In the genomic region with DNA sequence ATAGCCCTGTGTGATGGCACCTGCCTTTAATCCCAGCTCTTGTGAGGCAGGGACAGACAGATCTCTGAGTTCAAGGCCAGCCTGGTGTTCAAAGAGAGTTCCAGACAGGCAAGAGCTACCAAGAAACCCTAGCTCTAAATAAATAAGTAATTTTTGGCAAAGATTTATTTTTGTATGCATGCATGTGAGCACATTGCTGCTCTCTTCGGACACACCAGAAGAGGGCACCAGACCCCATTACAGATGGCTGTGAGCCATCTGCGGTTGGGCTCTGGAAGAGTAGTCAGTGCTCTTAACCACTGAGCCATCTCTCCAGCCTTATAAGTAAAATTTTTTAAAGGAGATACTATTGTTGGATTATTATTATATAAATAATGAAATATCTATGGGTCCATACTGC, we compare ENCODE assay signal across 14 mouse cellular contexts. TPM values are rescaled to one million over a fixed set of nuclear protein-coding genes. Genes with fewer than 3 reads are reported as not detected.
DNase-seq lines count a peak whose midpoint lies in the region; ATAC-seq and TF ChIP-seq lines count a peak whose summit lies in the region.
"Had no signal": no experiment of that assay in that cellular context is flagged by ENCODE, and none has a peak within 500 bp of the region (broad histone marks: within the 10 kb centered on the region; RNA-seq: fewer than 3 reads in every experiment).

No protein-coding gene starts in this region.

- no peak overlapping the region for H3K4me3 ChIP-seq in forebrain, postnatal 0 days (ENCODE audit: low read depth, low read length)
- no peak overlapping the region for H3K4me3 ChIP-seq in forebrain, embryonic 16.5 days (replicated peaks; ENCODE audit: low read length)
- H3K4me3 ChIP-seq in layer of hippocampus, adult 2 months, result no peak overlapping the region
- H3K4me3 ChIP-seq in ES-Bruce4 (ENCODE audit: low read depth, low read length), result no peak overlapping the region
- H3K4me3 ChIP-seq in lung, embryonic 14.5 days (ENCODE audit: low read depth, low read length), result no peak overlapping the region
- H3K4me3 ChIP-seq: embryonic facial prominence, embryonic 15.5 days; limb, embryonic 12.5 days; neural tube, embryonic 15.5 days had no signal

- H3K9ac ChIP-seq in forebrain, postnatal 0 days, result no peak overlapping the region
- no peak overlapping the region for H3K9ac ChIP-seq in forebrain, embryonic 16.5 days (replicated peaks; ENCODE audit: low read depth, low read length)
- H3K9ac ChIP-seq in ES-Bruce4 (ENCODE audit: low read depth, poor library complexity, severe bottlenecking), result no peak overlapping the region
- no peak overlapping the region for H3K9ac ChIP-seq in lung, embryonic 14.5 days
- H3K9ac ChIP-seq: embryonic facial prominence, embryonic 15.5 days; limb, embryonic 12.5 days; neural tube, embryonic 15.5 days had no signal

- H3K4me2 ChIP-seq in forebrain, postnatal 0 days (ENCODE audit: low read depth), result no peak overlapping the region
- H3K4me2 ChIP-seq in forebrain, embryonic 16.5 days (ENCODE audit: low read length), result no peak overlapping the region
- no peak overlapping the region for H3K4me2 ChIP-seq in lung, embryonic 14.5 days
- H3K4me2 ChIP-seq: embryonic facial prominence, embryonic 15.5 days; limb, embryonic 12.5 days; neural tube, embryonic 15.5 days had no signal

- no peak for DNase-seq in forebrain, postnatal 0 days
- DNase-seq in layer of hippocampus, adult 2 months (ENCODE audit: low spot score in 2 of 2), result no peak
- no peak for DNase-seq in layer of hippocampus, adult 11-12 months (ENCODE audit: low spot score)
- peak; percentile 11 for DNase-seq in lung, embryonic 14.5 days
- DNase-seq in gastrocnemius, postnatal 10 days, result no peak
- no peak for DNase-seq in spleen, postnatal 4 days (ENCODE audit: low spot score in 2 of 2)
- DNase-seq: heart, adult 18-20 months; heart, postnatal 4 days; thymus, postnatal 25 days had no signal

- TF ChIP-seq EP300 in ES-Bruce4 (IDR thresholded peaks at IDR 0.05; ENCODE audit: insufficient read depth, low read depth, low read length), result no peak

- no peak for TF ChIP-seq POLR2A in ES-Bruce4 (IDR thresholded peaks at IDR 0.05; ENCODE audit: insufficient read depth, low read length)

- no peaks in the 10 kb centered on the region for H3K9me3 ChIP-seq in forebrain, postnatal 0 days (ENCODE audit: low read length)
- H3K9me3 ChIP-seq in forebrain, embryonic 16.5 days (ENCODE audit: control insufficient read depth, low read length), result no peaks in the 10 kb centered on the region
- no peaks in the 10 kb centered on the region for H3K9me3 ChIP-seq in ES-Bruce4 (replicated peaks; ENCODE audit: control insufficient read depth, insufficient read depth, low read length, poor library complexity, severe bottlenecking)
- no peaks in the 10 kb centered on the region for H3K9me3 ChIP-seq in lung, embryonic 14.5 days (ENCODE audit: low read depth, low read length)
- H3K9me3 ChIP-seq: embryonic facial prominence, embryonic 15.5 days; limb, embryonic 12.5 days; neural tube, embryonic 15.5 days had no signal

- 0 out of 2 replicates have a peak, but pooled peaks have one; percentile 18 for TF ChIP-seq CTCF in forebrain, postnatal 0 days (IDR thresholded peaks at IDR 0.05; ENCODE audit: low read depth)
- TF ChIP-seq CTCF in layer of hippocampus, adult 2 months (conservative IDR thresholded peaks at IDR 0.05), result peak; percentile 68
- TF ChIP-seq CTCF in ES-Bruce4 (IDR thresholded peaks at IDR 0.05; ENCODE audit: low read depth, low read length), result peak; percentile 45
- TF ChIP-seq CTCF in lung, embryonic 14.5 days (IDR thresholded peaks at IDR 0.05; ENCODE audit: low read depth), result peak; percentile 35

- WGBS in forebrain, postnatal 0 days, result 89% methylated on average over 2 of the region's 2 CpGs
- 91% methylated on average over 2 of the region's 2 CpGs for WGBS in forebrain, embryonic 16.5 days
- WGBS in lung, embryonic 14.5 days, result 97% methylated on average over 2 of the region's 2 CpGs

- no peak overlapping the region for H3K27ac ChIP-seq in forebrain, postnatal 0 days (ENCODE audit: low read depth, low read length)
- H3K27ac ChIP-seq in forebrain, embryonic 16.5 days (ENCODE audit: low read length), result no peak overlapping the region
- H3K27ac ChIP-seq in layer of hippocampus, adult 2 months, result no peak overlapping the region
- H3K27ac ChIP-seq in ES-Bruce4 (ENCODE audit: insufficient read depth, low read length), result no peak overlapping the region
- no peak overlapping the region for H3K27ac ChIP-seq in lung, embryonic 14.5 days (ENCODE audit: low read depth)
- H3K27ac ChIP-seq: embryonic facial prominence, embryonic 15.5 days; limb, embryonic 12.5 days; neural tube, embryonic 15.5 days had no signal

- H3K27me3 ChIP-seq in forebrain, postnatal 0 days (ENCODE audit: insufficient read depth, low read length), result no peaks in the 10 kb centered on the region
- no peaks in the 10 kb centered on the region for H3K27me3 ChIP-seq in forebrain, embryonic 16.5 days (replicated peaks; ENCODE audit: control insufficient read depth, insufficient read depth, low read length)
- H3K27me3 ChIP-seq in ES-Bruce4 (ENCODE audit: control insufficient read depth, insufficient read depth, low read length, poor library complexity, severe bottlenecking), result no peaks in the 10 kb centered on the region
- no peaks in the 10 kb centered on the region for H3K27me3 ChIP-seq in lung, embryonic 14.5 days (ENCODE audit: insufficient read depth, low read length)
- H3K27me3 ChIP-seq: embryonic facial prominence, embryonic 15.5 days; limb, embryonic 12.5 days; neural tube, embryonic 15.5 days had no signal

- peaks cover 10% of the 10 kb centered on the region; the same call in 1 of the 2 replicates for H3K36me3 ChIP-seq in forebrain, postnatal 0 days (ENCODE audit: insufficient read depth)
- H3K36me3 ChIP-seq in forebrain, embryonic 16.5 days (ENCODE audit: control insufficient read depth, insufficient read depth), result peaks cover 5% of the 10 kb centered on the region
- H3K36me3 ChIP-seq in ES-Bruce4 (ENCODE audit: control insufficient read depth, insufficient read depth, low read length, poor library complexity, severe bottlenecking), result peaks cover 20% of the 10 kb centered on the region
- peaks cover 13% of the 10 kb centered on the region; the same call in 1 of the 2 replicates for H3K36me3 ChIP-seq in lung, embryonic 14.5 days (ENCODE audit: insufficient read depth)

- no peak for ATAC-seq in forebrain, postnatal 0 days
- ATAC-seq in forebrain, embryonic 16.5 days, result no peak
- no peak for ATAC-seq in lung, embryonic 14.5 days (ENCODE audit: insufficient read depth)

- H3K4me1 ChIP-seq in forebrain, postnatal 0 days (ENCODE audit: insufficient read depth), result no peaks in the 10 kb centered on the region
- no peaks in the 10 kb centered on the region for H3K4me1 ChIP-seq in forebrain, embryonic 16.5 days (replicated peaks; ENCODE audit: control insufficient read depth, insufficient read depth, low read length)
- H3K4me1 ChIP-seq in ES-Bruce4 (ENCODE audit: control insufficient read depth, insufficient read depth, low read length), result no peaks in the 10 kb centered on the region
- no peaks in the 10 kb centered on the region for H3K4me1 ChIP-seq in lung, embryonic 14.5 days (ENCODE audit: insufficient read depth)
- H3K4me1 ChIP-seq: embryonic facial prominence, embryonic 15.5 days; limb, embryonic 12.5 days; neural tube, embryonic 15.5 days had no signal

RNA-seq across cellular contexts. Expression of gene Sptlc2, which starts 40.6 kb away (rescaled TPM):
- 53.5 and 69.2 TPM in 2 replicates for total RNA-seq in forebrain, postnatal 0 days (2014; rRNA removed)
- 73.1 and 84.9 TPM in 2 replicates for polyA plus RNA-seq in forebrain, postnatal 0 days (2015; fragmentation: Nextera tagmentation; extraction: Ambion mirVana)
- polyA plus RNA-seq in forebrain, embryonic 16.5 days (2015; fragmentation: Nextera tagmentation; extraction: Ambion mirVana), result 60.6 and 67.6 TPM in 2 replicates
- total RNA-seq in layer of hippocampus, adult 2 months (2021), result 10 to 100 TPM; 26.0 to 33.8 TPM
- polyA plus RNA-seq in ES-Bruce4 (2011; ENCODE audit: insufficient read depth, insufficient read length, low read depth, missing spikeins), result 106 and 107 TPM in 2 replicates
- 94.6 and 103 TPM in 2 replicates for polyA plus RNA-seq in lung, embryonic 14.5 days (2014; fragmentation: Nextera tagmentation; extraction: Ambion mirVana)
- 10 to 100 TPM; 28.6 to 30.0 TPM for total RNA-seq in gastrocnemius, postnatal 10 days (2021)

RNA-seq across cellular contexts. Expression of gene Ism2, which starts 48.0 kb away (rescaled TPM):
- 0.69 and 1.1 TPM in 2 replicates for total RNA-seq in forebrain, postnatal 0 days (2014; rRNA removed)
- 0.88 and 1.8 TPM in 2 replicates for polyA plus RNA-seq in forebrain, postnatal 0 days (2015; fragmentation: Nextera tagmentation; extraction: Ambion mirVana)
- 0.62 and 1.1 TPM in 2 replicates for polyA plus RNA-seq in forebrain, embryonic 16.5 days (2015; fragmentation: Nextera tagmentation; extraction: Ambion mirVana)
- total RNA-seq in layer of hippocampus, adult 2 months (2021), result under 1 TPM; 0.32 to 0.33 TPM
- polyA plus RNA-seq in ES-Bruce4 (2011; ENCODE audit: insufficient read depth, insufficient read length, low read depth, missing spikeins), result 5.5 and 5.9 TPM in 2 replicates
- 0.70 and 1.1 TPM in 2 replicates for polyA plus RNA-seq in lung, embryonic 14.5 days (2014; fragmentation: Nextera tagmentation; extraction: Ambion mirVana)
- total RNA-seq in gastrocnemius, postnatal 10 days (2021), result not detected
- total RNA-seq: heart, adult 18-20 months had no signal

Comparison
In these comparisons a context has a peak if more than half of its experiments do, and no peak if none do; other contexts are left out.
1. CTCF ChIP-seq: peak in every context shown above with its lines; median percentile 68 in layer of hippocampus, adult 2 months; 45 in ES-Bruce4; 35 in lung, embryonic 14.5 days; 18 in forebrain, postnatal 0 days.